Mouse (Mus musculus) thymus, adult 2 months (tissue): ENCODE data around the gene Mov10l1. TPM values are rescaled to one million over a fixed set of nuclear protein-coding genes. Genes with fewer than 3 reads are reported as not detected.
A peak's percentile ranks its signal among the peaks of the same experiment; 100 is the strongest.

Experiments used
- DNase-seq: peaks from one replicate; pipeline ENCODE4 v3.0.0; 2021
- H3K27ac ChIP-seq: fragments of 200-500 bp; 2 replicates; pipeline ENCODE4 v1.5.1; 2012; ENCODE audit warnings: low read length, control low read depth; ENCODE audit not compliant: control insufficient read depth, insufficient read depth
- H3K27me3 ChIP-seq: fragments of 200-500 bp; 2 replicates; pipeline ENCODE4 v1.6.1; 2012; ENCODE audit warnings: mild to moderate bottlenecking, low read length, moderate library complexity, mixed read lengths; ENCODE audit not compliant: control insufficient read depth, insufficient read depth
- H3K36me3 ChIP-seq: fragments of 200-500 bp; 2 replicates; pipeline ENCODE4 v1.6.1; 2012; ENCODE audit warnings: mild to moderate bottlenecking, low read length, moderate library complexity; ENCODE audit not compliant: control insufficient read depth, insufficient read depth
- H3K4me1 ChIP-seq: fragments of 200-500 bp; replicated peaks from 2 replicates; pipeline ENCODE4 v1.6.1; 2012; ENCODE audit warnings: low read length; ENCODE audit not compliant: control insufficient read depth, insufficient read depth
- H3K4me3 ChIP-seq: fragments of 200-500 bp; 2 replicates; pipeline ENCODE4 v1.5.1; 2012; ENCODE audit warnings: mild to moderate bottlenecking, low read length, control low read depth, moderate library complexity; ENCODE audit not compliant: control insufficient read depth, insufficient read depth
- CTCF ChIP-seq: fragments of 200-500 bp; IDR thresholded peaks from 2 replicates; pipeline ENCODE4 v1.5.1; 2012; ENCODE audit warnings: mild to moderate bottlenecking, control low read depth, low read length, moderate library complexity, borderline replicate concordance; ENCODE audit not compliant: control insufficient read depth, poor library complexity, insufficient read depth; ENCODE audit errors: extremely low read depth
- POLR2A ChIP-seq: fragments of 200-500 bp; IDR thresholded peaks from 2 replicates; pipeline ENCODE4 v1.6.1; 2012; ENCODE audit warnings: mild to moderate bottlenecking, low read length, control low read depth, moderate library complexity; ENCODE audit not compliant: control insufficient read depth, poor library complexity, insufficient read depth; ENCODE audit errors: extremely low read depth
- WGBS: fragments of 180-500 bp; shearing (Covaris S2); methylation state at CpG from one replicate; pipeline ENCODE4 v1.1.7; 2018; 5-methylcytosine and 5-hydroxymethylcytosine counted together
- polyA plus RNA-seq: library from polyadenylated mRNA; depleted of rRNA; stranded (reverse); fragments of >200 nt; gene quantifications from 2 replicates; pipeline ENCODE4 v1.2.3, GENCODE M21; 2012

Mov10l1 gene
- polyA plus RNA-seq, 1 experiment = 2.2 TPM

GRCm38 (mm10) chr15:89054666-89055065 lies 72.0 kb downstream of the Mov10l1 start:
- Histone ChIP-seq H3K4me3 (no peak overlapping the region), H3K36me3 (no peaks in the 10 kb centered on the region), H3K27ac (no peak overlapping the region), H3K4me1 (no peaks in the 10 kb centered on the region), H3K27me3 (peaks cover 5% of the 10 kb centered on the region; the same call in 1 of the 2 replicates)
- WGBS = 88% methylated on average over 7 of the region's 7 CpGs
- DNase-seq = no peak
- TF ChIP-seq CTCF (no peak), POLR2A (no peak)

GRCm38 (mm10) chr15:89058736-89059135 lies 76.0 kb downstream of the Mov10l1 start:
- H3K4me1 ChIP-seq = peaks cover 4% of the 10 kb centered on the region; the same call in 1 of the 2 replicates
- peaks cover 8% of the 10 kb centered on the region; the same call in 1 of the 2 replicates for H3K27me3 ChIP-seq
- 61% methylated on average over 6 of the region's 6 CpGs for WGBS
- no peaks in the 10 kb centered on the region for H3K36me3 ChIP-seq
- H3K4me3 ChIP-seq = no peak overlapping the region
- no peak overlapping the region for H3K27ac ChIP-seq
- no peak for TF ChIP-seq POLR2A
- no peak for TF ChIP-seq CTCF
- no peak for DNase-seq

DNA sequence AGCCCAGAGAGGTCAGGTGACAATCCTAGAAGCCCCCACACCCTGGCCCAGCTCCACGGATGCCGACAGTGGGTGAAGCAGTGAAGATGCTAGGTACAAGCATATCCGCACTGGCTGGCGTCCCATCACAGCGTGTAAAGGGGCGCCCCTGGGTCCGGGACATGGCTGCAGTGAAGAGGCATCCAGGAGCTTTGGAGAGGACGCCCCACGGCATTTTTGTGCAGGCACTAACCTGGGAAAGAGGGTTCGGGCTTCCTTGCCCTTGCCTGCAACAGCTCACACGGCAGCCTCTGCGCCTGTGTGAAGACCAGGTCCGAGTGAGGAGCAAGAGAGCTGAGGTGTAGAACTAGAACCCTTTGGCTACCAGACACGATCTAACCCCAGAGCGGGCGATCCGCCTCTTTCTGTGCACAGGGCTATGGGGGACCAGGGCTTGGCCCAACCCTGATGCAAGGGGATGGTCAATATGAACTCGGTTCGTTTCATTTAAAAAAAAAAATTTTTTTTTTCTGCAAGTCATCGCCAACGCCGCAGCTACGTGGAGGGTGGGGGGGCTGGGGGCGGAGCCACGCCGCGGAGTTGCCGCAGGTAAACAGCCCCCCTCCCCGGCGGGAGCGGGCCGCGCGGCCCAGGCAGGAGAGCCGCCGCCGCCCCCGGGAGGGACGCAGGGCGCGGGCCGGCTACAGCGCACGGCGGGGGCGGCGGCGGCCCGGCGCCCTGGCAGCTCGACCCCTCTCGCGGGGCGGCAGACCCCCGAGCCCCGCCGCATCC lies 76.6 kb downstream of the Mov10l1 start, which contains the start of gene Panx2:
Panx2 (plus strand) TSS at position 574 of the 771 bp plus-strand sequence.
- Histone ChIP-seq H3K4me3 (peak within 1 kb of the TSS; percentile 4; the same call in 1 of the 2 replicates), H3K4me1 (peaks cover 4% of the 10 kb centered on the region; the same call in 1 of the 2 replicates), H3K27me3 (peaks cover 8% of the 10 kb centered on the region; the same call in 1 of the 2 replicates), H3K36me3 (no peaks in the 10 kb centered on the region), H3K27ac (no peak within 1 kb of the TSS)
- no peak for DNase-seq
- 5% methylated on average over 57 of the region's 57 CpGs for WGBS
- no peak for TF ChIP-seq CTCF

GRCm38 (mm10) chr15:89060032-89060681 lies 77.4 kb downstream of the Mov10l1 start:
- no peak for TF ChIP-seq CTCF
- TF ChIP-seq POLR2A = no peak
- WGBS = 8% methylated on average over 40 of the region's 48 CpGs
- Histone ChIP-seq H3K4me1 (peaks cover 4% of the 10 kb centered on the region; the same call in 1 of the 2 replicates), H3K27ac (no peak overlapping the region), H3K4me3 (peak overlapping the region; percentile 4; the same call in 1 of the 2 replicates), H3K36me3 (no peaks in the 10 kb centered on the region), H3K27me3 (peaks cover 8% of the 10 kb centered on the region; the same call in 1 of the 2 replicates)
- no peak for DNase-seq

- Histone ChIP-seq H3K4me3 (no peak overlapping the region), H3K27ac (no peak overlapping the region), H3K4me1 (peaks cover 4% of the 10 kb centered on the region; the same call in 1 of the 2 replicates), H3K27me3 (peaks cover 8% of the 10 kb centered on the region; the same call in 1 of the 2 replicates), H3K36me3 (no peaks in the 10 kb centered on the region)
- no peak for DNase-seq
- WGBS = 94% methylated on average over 12 of the region's 12 CpGs
- TF ChIP-seq CTCF = no peak
- no peak for TF ChIP-seq POLR2A
These were observed 78.2 kb downstream of the Mov10l1 start for GRCm38 (mm10) chr15:89060811-89061460.

- no peak for DNase-seq
- WGBS = 96% methylated on average over 6 of the region's 6 CpGs
- Histone ChIP-seq H3K36me3 (no peaks in the 10 kb centered on the region), H3K4me1 (peaks cover 4% of the 10 kb centered on the region; the same call in 1 of the 2 replicates), H3K27ac (no peak overlapping the region), H3K27me3 (peaks cover 8% of the 10 kb centered on the region; the same call in 1 of the 2 replicates), H3K4me3 (no peak overlapping the region)
- TF ChIP-seq CTCF (no peak), POLR2A (no peak)
These were observed 79.2 kb downstream of the Mov10l1 start for GRCm38 (mm10) chr15:89061761-89062517.
